Mouse (Mus musculus) spleen, adult 2 months (tissue): ENCODE data around the gene Akt1s1.

ENCODE experiments used
- CTCF ChIP-seq: fragments of 200-500 bp; IDR thresholded peaks from 2 replicates; pipeline ENCODE4 v1.5.1; 2011; ENCODE audit warnings: mild to moderate bottlenecking, inconsistent platforms; ENCODE audit not compliant: insufficient read depth, insufficient read length, insufficient replicate concordance; ENCODE audit errors: extremely low read depth
- POLR2A ChIP-seq: fragments of 200-500 bp; IDR thresholded peaks from 2 replicates; pipeline ENCODE4 v1.6.1; 2011; ENCODE audit warnings: low read depth, low read length, inconsistent platforms

GRCm38 (mm10) chr7:44895593-44896434, 47.0 kb downstream of the Akt1s1 start, which contains the start of gene Fuz:
- TF ChIP-seq CTCF (peak; percentile 29; the same call in 1 of the 2 replicates), POLR2A (no peak)
